Comparison of ENCODE assay signal across 9 mouse cellular contexts in the genomic region with DNA sequence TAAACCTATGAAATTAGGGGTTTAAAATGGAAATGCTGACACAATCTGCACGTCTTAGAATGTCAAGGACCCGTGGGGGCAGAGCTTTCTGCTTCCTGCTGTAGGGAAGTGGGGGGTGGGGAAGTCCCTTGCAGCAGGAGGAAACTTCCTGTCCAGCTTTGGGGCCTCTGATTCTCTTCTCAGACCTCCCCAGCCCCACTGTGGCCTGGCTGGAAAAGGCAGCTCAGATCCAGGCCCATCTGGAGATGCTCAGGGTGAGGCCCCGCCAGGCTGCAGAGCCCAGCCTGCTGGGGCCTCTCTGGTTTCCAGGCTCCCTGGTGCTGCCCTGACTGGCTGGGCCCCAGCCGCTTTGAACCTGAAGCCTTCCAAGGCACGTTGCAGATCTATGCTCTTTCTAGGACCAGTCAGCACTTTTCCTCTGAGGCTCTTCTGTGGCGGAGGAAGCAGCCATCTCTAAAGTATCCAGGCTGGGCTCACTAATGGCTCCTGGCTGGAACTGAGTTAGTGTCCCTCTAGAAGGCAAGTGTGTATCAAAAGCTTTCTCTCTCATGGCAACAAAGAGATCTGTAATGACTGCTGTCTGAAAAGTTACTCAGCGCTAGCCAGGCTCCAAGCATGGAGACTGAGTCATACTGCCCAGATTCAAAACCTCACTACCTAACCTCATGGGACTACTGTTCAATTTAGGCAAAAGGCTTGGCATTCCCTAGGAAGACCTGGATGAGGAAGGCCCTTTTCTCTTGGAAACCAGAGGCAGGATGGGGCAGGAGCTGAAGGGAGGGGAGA. TPM values are rescaled to one million over a fixed set of nuclear protein-coding genes. Genes with fewer than 3 reads are reported as not detected.
DNase-seq lines count a peak whose midpoint lies in the region; ATAC-seq and TF ChIP-seq lines count a peak whose summit lies in the region.
"Had no signal": no experiment of that assay in that cellular context is flagged by ENCODE, and none has a peak within 500 bp of the region (broad histone marks: within the 10 kb centered on the region; RNA-seq: fewer than 3 reads in every experiment).

No protein-coding gene starts in this region.

- H3K4me3 ChIP-seq in heart, embryonic 12.5 days, result no peak overlapping the region
- H3K4me3 ChIP-seq in limb, embryonic 14.5 days (replicated peaks; ENCODE audit: low read length), result no peak overlapping the region

- H3K4me2 ChIP-seq in heart, embryonic 12.5 days, result no peak overlapping the region
- no peak overlapping the region for H3K4me2 ChIP-seq in limb, embryonic 14.5 days (replicated peaks; ENCODE audit: low read depth, low read length, severe bottlenecking)

- H3K27ac ChIP-seq in heart, embryonic 12.5 days (ENCODE audit: poor library complexity, severe bottlenecking), result no peak overlapping the region
- H3K27ac ChIP-seq in limb, embryonic 14.5 days (replicated peaks; ENCODE audit: low read depth, low read length), result peak overlapping the region; percentile 91

- no peak for ATAC-seq in heart, embryonic 12.5 days (ENCODE audit: insufficient number of reproducible peaks, low FRiP score)
- peak; percentile 83 for ATAC-seq in limb, embryonic 14.5 days (ENCODE audit: low FRiP score, low read depth)

- H3K27me3 ChIP-seq in heart, embryonic 12.5 days (replicated peaks), result peaks cover 8% of the 10 kb centered on the region; the same call in 1 of the 2 replicates
- no peaks in the 10 kb centered on the region for H3K27me3 ChIP-seq in limb, embryonic 14.5 days (ENCODE audit: control insufficient read depth, insufficient read depth, low read length)

- no peak for DNase-seq in heart, postnatal 36 days
- peak; percentile 30 for DNase-seq in Muller cell, postnatal 12 days (ENCODE audit: inconsistent ontology term)
- DNase-seq in gastrocnemius, adult 18-20 months (ENCODE audit: low spot score), result peak; percentile 28
- peak; percentile 56 for DNase-seq in limb, embryonic 14.5 days (ENCODE audit: low spot score)
- no peak for DNase-seq in layer of hippocampus, adult 8-10 months (ENCODE audit: low spot score in 2 of 2)
- no peak for DNase-seq in cerebellum, postnatal 14 days
- no peak for DNase-seq in spleen, adult 12 weeks (ENCODE audit: low spot score)
- DNase-seq: cerebellum, adult 9-11 months had no signal

- no peaks in the 10 kb centered on the region for H3K9me3 ChIP-seq in heart, embryonic 12.5 days (replicated peaks)
- H3K9me3 ChIP-seq in limb, embryonic 14.5 days (ENCODE audit: control insufficient read depth, low read length), result no peaks in the 10 kb centered on the region

- peaks cover 6% of the 10 kb centered on the region for H3K4me1 ChIP-seq in heart, embryonic 12.5 days (replicated peaks)
- H3K4me1 ChIP-seq in limb, embryonic 14.5 days (ENCODE audit: control insufficient read depth, insufficient read depth, low read length), result peaks cover 17% of the 10 kb centered on the region

- H3K36me3 ChIP-seq in heart, embryonic 12.5 days, result no peaks in the 10 kb centered on the region
- H3K36me3 ChIP-seq in limb, embryonic 14.5 days (ENCODE audit: control insufficient read depth, insufficient read depth, low read length), result no peaks in the 10 kb centered on the region

- TF ChIP-seq POLR2A in limb, embryonic 14.5 days (IDR thresholded peaks at IDR 0.05; ENCODE audit: borderline replicate concordance, extremely low read depth, insufficient read depth, insufficient read length), result no peak

- intact Hi-C loops in heart, postnatal 36 days (cut with DNase I), result no loop called here

- 34% methylated on average over 7 of the region's 7 CpGs for WGBS in heart, embryonic 12.5 days
- WGBS in limb, embryonic 14.5 days, result 19% methylated on average over 7 of the region's 7 CpGs

- H3K9ac ChIP-seq in heart, embryonic 12.5 days, result 0 out of 2 replicates have a peak overlapping the region, but pooled peaks have one; percentile 19
- 0 out of 2 replicates have a peak overlapping the region, but pooled peaks have one; percentile 0 for H3K9ac ChIP-seq in limb, embryonic 14.5 days (ENCODE audit: low read depth, low read length, severe bottlenecking)

RNA-seq across cellular contexts. Expression of a gene that starts 55.8 kb away (rescaled TPM):
- polyA plus RNA-seq in heart, embryonic 12.5 days (2016; fragmentation: Nextera tagmentation; extraction: Ambion mirVana), result 0.49 and 0.94 TPM in 2 replicates
- not detected for total RNA-seq in heart, postnatal 36 days (2021)
- 1 to 10 TPM; 1.3 to 1.4 TPM for total RNA-seq in gastrocnemius, adult 18-20 months (2021)
- polyA plus RNA-seq in limb, embryonic 14.5 days (2012; rRNA removed), result 37.5 and 52.7 TPM in 2 replicates
- polyA plus RNA-seq in limb, embryonic 14.5 days (2014; fragmentation: Nextera tagmentation; extraction: Ambion mirVana), result 15.5 and 20.0 TPM in 2 replicates
- under 1 TPM; 0.11 to 0.17 (median 0.14) TPM for total RNA-seq in layer of hippocampus, adult 8-10 months (2022)

Comparison
In these comparisons a context has a peak if more than half of its experiments do, and no peak if none do; other contexts are left out.
1. DNase-seq: peak in Muller cell, postnatal 12 days (single experiment), gastrocnemius, adult 18-20 months (single experiment) and limb, embryonic 14.5 days (single experiment); none in heart, postnatal 36 days (0 of 2), layer of hippocampus, adult 8-10 months (0 of 2), cerebellum, postnatal 14 days (0 of 2) and spleen, adult 12 weeks (single experiment).